Mouse (Mus musculus): ENCODE results near the gene Arnt2.
A peak's percentile ranks its signal among the peaks of the same experiment; 100 is the strongest.

Gene Arnt2

DNA sequence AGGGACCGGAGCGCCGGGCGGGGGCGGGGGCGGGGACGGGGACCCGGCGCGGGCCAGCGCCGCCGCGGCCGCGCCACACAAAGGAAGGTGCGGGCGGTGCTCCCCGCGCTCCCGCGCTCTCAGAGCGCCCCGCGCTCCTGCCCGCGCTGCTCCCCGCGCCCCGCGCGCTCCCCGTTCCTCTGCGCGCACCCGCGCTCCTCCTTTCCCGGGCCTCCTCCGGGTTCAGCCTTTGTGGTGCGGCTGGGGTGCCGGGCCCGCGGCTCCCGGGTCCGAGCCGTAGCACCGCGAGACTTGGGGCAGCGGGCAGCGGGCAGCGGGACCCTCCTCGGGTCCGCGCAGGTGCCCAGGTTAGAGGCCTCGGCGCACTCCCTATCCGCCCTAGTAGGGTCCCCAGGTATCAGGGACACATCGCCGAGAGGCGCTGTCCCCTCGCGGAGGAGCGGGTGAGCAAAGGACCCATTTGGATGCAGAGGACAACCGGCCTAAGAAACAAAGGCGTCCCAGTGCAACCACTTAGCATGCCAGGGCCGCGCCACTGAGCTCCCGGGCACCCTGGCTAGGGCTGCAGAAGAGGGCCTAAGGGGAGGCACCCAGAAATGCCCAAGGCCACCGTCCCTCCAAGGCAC is at the start of gene Arnt2:
TSS of gene Arnt2 (minus strand) at position 281 of the 626 bp plus-strand sequence.
- DNase-seq (ENCODE audit: low spot score in 2 of 2) = peak; percentile 60 to 61

DNA sequence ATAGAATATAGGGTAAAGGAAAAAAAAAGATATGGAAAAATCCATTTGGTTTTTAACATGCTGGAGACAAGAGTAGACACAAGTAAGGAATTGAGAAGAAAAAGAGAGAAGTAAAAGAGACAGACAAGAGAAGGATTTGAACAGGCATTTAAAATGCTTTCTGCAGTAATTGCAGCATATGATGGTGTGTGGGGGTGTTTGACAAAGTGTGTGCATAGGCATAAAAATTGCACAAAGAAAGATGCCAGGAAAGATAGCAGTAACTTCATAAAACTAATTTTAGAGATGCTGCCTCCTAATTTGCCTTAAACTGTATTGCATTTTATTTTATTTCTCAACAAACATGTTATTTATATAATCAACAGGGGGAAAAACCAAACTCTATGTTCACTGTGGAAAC is 41.7 kb upstream of the Arnt2 start:
- no peak for DNase-seq (ENCODE audit: low spot score in 2 of 2)

DNA sequence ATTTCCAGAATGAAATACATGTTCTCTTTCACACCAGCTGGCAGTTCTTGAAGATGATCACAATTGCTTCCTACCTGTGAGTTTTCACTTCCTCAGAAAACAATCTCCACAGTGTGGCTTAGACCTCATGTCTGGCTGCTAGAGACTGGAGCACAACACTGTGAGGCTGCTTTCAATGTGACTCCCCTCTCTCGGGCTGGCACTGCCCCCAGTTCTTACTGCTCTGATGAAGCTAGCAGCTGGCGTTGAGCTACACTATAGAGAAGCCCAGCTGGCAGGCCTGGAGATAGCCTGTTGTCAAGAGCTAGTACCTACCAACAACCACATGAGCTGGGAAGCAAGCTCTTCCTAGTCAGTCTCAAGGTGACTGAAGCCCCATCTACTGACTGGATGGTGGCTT is 39.1 kb upstream of the Arnt2 start:
- peak; percentile 53 to 56 for DNase-seq (ENCODE audit: low spot score in 2 of 2)

DNA sequence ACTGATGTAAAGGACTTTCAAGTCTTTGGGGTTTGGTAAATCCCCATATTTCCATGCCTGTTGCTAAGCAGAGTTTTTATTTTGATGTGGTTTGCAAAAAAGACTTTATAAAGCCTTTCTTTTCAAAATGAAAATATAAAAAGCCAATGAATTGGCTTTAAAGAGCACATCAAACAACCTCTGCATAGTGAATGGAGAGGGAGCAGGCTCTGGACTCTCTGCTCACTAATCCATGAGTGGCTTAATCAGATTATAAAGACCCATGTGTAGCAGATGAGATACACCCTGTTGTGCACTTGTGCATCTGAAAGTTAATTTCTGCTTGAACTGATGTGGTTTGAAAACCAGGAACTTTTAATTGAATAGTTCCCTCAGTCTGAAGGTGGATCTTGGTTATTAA is 38.5 kb upstream of the Arnt2 start:
- DNase-seq (ENCODE audit: low spot score in 2 of 2) = no peak

DNA sequence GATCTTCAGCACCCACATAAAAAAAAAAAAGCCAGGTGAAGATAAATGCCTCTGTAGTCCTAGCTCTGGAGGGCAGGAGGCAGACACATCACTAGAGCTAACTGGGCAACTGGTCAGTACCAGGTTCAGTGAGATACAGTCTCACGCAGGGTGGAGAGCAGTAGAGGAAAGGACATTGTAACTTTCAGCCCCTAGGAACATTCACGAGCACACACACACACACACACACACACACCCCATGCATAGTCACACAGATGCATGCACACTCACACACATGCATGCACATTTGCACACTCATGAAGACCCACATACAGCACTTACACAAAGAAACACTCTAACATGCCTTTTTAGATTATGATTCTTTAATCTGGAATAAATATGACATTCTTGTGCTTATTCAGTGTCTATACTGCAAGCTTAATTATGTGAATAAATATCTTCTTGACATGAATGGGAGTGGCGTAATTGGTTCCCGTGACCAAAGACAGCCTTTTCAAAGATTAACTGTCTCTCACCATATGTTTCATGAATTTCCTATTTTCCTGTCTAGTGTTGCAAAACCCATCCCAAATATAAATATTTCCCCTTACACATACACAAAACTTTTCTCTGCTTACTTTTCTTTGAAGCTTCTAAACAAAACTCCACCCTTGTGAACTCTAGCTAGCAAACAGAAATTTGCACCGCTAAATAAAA is 37.9 kb upstream of the Arnt2 start:
- DNase-seq (ENCODE audit: low spot score in 2 of 2) = no peak

DNA sequence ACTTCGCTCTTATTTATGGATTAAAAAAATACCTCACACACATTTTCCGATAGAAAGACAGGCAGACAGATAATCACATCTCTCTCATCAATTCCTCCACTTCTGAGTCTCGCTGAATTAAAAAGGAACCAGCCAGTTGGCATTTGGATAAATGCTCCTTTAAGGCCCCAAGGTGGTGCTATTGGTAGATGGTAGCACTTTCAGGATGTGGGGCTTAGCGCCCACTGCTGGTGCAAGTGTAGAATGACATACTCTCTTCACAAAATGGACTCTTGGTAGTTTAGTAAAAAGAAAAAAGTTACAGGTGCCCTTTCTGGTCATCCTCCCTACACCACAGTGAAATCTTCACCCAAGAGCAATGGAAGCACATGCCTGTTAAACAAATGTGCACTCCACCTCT is 37.1 kb upstream of the Arnt2 start:
- peak; percentile 20 to 50 for DNase-seq (ENCODE audit: low spot score in 2 of 2)

DNA sequence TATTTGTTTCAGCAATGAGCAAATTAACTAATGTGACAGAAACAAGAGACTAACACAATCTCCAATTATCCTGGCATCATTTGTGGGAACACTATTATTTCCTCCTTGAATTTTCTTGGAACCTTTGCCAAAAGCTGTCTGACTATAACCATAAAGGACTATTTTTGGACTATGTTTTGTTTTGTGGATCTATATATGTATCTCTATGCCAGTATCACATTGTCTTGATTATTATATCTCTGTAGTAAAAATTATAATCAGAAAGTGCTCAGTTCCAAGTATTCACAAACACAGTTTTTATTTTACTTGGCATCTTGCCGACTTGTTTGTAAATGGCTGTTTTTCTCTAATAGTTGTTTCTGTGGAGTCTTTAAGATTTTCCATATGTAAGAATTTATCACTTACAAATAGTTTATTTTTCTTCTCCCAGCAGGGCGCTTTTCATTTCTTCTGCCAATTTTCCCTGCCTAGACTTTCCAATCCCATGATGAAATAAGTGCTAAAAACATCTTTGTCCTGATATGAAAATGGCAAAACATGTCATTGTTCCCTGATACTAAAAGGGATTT is 32.5 kb upstream of the Arnt2 start:
- DNase-seq (ENCODE audit: low spot score in 2 of 2) = no peak

DNA sequence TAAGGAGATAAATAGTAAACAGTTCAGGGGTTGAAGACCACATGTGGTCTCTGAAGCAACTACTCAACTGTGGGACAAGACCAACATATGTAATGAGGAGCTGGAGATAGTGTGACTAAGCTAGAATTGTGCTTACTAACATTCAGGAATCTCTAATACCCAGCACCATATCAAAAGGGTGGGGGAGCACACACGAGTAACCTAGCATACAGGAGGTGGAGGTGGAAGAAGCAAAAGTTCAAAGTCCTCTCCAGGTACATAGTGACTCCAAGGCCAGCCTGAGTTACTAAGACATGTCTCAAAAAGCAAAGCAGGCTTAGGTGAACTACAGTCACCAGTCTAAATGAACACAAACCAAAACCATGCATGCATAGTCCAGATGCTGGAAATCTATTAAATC is 29.6 kb upstream of the Arnt2 start:
- no peak for DNase-seq (ENCODE audit: low spot score in 2 of 2)

DNA sequence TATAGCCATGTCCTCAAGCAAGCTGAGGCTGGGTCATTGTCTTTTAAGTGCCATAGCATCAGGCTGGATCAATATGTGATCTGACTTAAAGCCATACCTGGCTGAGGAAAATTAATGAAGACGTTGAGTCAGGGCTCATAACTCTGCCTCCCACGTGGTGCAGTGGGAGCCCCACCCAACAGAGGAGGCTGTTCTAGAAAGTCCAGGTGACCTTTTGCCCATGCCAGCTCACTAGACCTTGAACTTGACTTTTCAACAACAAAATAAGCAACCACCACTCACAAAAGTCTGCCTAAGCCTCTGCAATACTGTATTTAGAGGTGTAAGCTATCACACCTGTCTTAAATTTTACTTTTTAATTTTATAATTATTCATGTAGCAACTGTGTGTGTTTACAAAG is 24.9 kb upstream of the Arnt2 start:
- no peak for DNase-seq (ENCODE audit: low spot score in 2 of 2)

DNA sequence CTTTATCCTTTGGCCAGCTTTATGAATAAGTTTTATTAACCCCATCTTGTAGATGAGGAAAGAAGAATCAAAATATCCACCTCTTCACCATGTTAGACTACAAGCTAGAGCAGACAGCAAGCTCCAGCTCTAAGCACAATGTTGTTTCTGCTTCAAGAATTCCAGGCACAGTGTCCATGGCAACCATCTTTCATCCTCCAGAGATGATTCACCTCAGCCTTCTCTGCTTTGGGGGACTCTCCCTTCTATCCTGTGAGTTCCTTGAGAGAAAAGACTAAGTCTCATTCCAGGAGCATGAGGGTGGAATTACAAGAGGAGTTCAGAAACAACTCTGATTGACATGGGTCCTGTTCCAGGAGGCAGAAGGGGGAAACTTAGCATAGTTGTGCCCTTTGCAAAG is 22.2 kb upstream of the Arnt2 start:
- peak; percentile 46 to 65 for DNase-seq (ENCODE audit: low spot score in 2 of 2)

DNA sequence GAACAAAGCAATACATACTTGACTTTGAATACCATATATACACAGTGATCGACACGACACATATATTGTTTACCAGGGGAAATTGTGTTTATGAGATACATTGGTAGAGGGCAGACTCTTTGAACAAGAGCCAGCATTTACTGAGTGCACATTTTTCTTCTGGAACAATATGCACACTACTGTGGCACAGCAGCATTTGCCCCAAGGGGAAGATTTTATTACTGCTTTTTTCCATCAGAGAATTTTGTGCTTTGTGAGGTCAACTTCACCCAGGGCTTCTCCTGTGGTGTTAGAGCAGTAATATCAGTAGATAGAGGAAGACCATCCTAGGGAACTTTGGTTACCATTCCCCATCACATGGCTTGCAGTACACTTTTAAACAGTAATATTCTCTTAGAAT is 17.2 kb upstream of the Arnt2 start:
- no peak for DNase-seq (ENCODE audit: low spot score in 2 of 2)

DNA sequence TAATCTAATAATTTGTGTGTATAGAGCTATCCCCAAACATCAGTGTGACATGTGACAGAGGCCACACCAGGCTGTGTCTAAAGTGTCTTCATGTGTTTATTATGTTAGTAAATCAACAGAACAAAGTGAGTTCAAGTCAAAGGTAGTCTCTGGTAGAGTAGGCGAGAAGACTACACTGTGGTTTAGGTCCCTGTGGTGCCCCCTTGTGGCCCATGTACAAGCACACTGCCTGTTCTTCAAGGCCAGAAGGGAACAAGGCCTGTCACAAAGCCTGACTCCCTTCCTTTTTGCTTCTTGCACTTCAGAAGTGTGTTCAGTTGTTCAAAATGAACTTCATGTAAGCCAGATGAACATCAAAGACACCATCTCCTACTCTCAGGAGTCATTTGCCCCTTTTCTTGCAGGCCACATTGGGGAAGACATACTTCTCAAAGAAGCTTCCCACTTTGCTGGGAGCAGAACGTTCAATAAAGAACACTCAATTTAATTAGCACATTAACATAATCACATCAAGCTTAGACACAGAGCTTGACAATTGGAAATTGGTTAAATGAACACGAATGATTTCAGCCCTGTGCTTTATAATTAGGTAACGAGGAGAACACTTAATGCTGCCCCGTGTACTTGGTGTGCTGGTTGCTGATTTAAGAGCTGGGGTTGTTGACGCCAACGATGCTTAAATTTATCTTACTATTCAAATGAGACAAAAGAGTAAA is 14.9 kb upstream of the Arnt2 start:
- DNase-seq (ENCODE audit: low spot score in 2 of 2) = no peak

DNA sequence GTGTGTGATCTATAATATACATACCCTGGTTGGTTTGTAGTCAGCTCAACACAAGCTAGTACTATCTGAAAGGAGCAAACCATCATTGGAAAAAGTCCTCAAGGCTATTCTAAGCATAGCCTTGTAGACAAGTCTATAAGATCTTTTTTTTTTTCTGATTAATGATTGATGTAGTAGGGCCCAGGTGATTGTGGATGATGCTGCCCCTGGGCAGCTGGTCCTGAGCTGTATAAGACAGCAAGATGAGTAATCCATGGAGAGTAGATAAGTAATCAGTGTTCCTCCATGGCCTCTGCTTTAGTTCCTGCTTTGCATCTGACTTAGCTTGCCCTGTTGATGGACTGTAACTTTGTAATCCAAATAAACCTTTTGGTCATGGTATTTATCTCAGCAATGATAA is 11.8 kb upstream of the Arnt2 start:
- DNase-seq (ENCODE audit: low spot score in 2 of 2) = no peak

DNA sequence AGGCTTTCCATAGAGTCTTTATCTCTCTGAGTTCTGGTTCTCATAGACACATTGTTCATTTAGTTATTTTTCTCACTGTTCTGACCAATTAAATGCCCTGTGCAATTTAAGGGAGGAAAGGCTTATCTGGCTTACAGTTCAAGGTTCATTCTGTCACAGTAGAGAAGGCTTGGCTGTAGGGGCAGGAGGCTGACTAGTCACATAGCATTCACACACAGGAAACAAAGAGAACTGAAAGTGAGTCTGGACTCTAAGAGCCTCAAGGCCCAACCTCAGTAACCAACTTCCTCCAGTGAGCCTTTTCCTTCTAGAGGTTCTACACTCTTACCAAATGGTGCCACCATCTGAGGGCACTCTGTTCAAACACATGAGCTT is 11.3 kb upstream of the Arnt2 start:
- DNase-seq (ENCODE audit: low spot score in 2 of 2) = no peak

DNA sequence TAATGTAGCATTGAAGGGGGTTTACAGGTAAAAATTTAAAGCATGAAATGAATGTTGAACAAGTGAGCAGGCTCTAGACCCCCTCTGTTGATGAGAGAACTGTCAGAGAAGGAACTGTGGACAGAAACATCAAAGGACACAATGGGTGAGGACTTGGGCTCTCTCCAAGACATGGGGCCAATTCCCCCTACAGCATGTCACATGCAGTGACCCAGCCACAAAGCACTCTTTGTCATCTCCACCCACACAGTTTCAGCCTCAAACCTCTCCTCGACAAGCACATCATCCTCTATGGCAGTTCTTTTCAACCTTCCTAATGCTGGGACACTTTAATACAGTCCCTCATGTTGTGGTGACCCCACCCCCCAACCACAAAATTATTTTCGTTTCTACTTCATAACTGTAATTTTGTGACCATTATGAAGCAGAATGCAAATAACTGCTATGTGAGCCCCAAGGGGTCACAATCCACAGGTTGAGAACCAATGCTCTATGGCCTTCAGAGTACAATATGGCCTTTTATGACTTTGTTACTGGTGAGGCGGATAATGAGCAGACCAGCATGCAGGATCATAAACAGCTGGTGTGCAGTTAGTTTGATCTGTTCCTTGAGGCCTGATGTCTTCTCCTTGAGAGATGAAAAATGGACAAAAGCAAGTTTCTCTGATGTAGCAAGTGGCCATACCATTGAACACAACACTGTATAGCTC is 10.8 kb upstream of the Arnt2 start:
- no peak for DNase-seq (ENCODE audit: low spot score in 2 of 2)

DNA sequence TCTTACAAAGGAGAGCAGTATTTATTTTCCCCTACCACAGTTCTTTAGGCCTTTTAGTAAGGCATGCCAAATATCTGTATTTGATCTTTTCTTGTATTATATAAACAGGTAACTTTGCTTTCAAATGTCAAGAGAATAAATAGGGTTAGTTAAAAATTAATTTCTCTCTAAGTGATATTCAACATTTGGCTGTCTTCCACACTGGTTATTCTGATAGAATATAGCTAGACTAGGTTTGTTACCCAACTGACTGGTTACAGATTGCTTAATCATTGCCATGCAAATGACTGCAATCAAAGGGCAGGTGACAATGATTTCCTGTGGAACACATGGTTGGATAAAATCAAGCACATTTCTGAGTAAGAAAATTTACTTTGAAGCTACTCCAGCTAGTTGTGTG is 7.5 kb upstream of the Arnt2 start:
- DNase-seq (ENCODE audit: low spot score in 2 of 2) = no peak

DNA sequence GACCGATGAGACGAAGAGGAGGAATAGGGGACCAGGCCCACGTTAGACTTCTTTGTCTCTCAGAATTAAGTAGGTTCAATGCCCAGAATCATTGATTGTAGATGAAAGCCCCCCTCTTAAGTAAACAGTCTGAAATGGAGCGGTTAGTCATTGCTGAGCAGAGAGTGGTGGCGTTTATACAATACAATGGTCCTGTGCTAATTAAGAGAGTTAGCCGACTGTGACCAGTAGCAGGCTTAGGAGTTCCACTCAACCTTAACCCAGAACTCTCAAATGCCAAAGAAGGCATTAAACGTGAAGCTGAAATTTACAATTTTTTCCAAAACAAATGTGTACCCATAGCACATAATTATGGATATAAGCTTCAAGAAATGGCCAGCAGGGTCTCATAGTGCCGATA is 2.6 kb upstream of the Arnt2 start:
- DNase-seq (ENCODE audit: low spot score in 2 of 2) = no peak

DNA sequence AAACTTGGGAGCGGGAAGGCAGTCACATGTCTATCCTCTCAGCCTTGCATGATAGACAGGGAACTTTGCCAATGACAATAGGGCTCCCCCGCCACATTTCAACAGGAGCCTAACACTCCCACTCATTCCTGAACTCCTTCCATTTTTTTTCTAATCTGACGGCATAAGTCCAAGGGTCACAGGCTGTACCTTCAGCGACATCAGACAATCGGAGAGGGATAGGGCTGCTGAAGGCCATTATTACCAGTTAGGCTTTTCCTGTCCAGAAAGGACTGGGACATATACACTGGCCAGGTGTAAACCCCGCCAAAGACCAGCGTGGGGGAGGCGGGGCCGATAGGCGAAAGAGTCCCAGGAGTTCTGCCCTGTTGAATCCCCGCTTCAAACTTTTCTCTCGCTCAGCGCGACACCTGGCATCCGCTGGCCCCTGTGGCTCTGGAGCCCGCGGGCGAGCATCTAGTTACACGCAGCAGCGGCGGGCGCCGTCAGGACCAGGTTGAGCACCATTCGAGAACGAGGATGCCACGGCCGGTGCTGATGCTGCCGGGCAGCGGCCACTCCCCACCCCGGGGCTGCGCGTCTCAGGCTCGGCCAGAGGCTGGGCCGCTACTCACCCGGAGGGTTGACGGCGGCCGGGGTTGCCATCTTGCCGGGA is 608 bp downstream of the Arnt2 start:
- no peak for DNase-seq (ENCODE audit: low spot score in 2 of 2)

DNA sequence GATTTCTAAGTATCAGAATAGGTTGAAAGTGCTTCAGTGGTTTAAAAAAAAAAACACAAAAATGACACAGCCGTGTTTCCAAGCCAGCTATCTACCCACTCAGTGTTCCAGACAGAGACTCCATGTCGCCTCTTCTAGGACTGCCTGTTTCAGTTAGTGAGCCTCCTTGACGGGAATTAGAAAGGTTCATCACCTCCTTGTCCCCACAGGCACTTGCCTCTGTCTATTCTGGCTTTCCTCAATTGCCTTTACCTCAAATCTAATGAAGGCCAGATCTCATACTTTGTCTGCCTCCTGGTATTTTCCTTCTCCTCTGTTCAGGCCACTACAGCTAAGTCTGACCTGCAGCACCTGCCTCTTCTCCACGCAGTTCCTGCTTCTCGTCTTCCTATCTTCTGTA is 1.7 kb downstream of the Arnt2 start:
- no peak for DNase-seq (ENCODE audit: low spot score in 2 of 2)

DNA sequence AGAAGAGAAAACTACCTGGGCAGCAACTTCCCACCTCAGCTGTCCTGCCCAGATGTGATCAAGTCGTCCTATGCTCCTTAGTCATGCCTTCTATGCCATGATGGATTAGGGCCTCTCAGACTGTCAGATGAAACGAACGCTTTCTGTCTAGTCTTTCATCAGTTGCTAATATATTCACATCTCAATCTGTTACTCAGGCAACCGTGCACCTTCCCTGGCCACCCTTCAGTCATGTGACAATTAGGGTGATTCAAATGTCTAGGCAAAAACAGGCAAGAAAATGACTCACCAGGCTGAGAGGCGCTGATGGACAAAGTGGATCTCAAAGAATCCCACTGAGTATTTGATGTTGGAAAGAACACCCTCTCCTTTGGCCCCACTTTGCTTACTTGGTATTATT is 6.6 kb downstream of the Arnt2 start:
- no peak for DNase-seq (ENCODE audit: low spot score in 2 of 2)

DNA sequence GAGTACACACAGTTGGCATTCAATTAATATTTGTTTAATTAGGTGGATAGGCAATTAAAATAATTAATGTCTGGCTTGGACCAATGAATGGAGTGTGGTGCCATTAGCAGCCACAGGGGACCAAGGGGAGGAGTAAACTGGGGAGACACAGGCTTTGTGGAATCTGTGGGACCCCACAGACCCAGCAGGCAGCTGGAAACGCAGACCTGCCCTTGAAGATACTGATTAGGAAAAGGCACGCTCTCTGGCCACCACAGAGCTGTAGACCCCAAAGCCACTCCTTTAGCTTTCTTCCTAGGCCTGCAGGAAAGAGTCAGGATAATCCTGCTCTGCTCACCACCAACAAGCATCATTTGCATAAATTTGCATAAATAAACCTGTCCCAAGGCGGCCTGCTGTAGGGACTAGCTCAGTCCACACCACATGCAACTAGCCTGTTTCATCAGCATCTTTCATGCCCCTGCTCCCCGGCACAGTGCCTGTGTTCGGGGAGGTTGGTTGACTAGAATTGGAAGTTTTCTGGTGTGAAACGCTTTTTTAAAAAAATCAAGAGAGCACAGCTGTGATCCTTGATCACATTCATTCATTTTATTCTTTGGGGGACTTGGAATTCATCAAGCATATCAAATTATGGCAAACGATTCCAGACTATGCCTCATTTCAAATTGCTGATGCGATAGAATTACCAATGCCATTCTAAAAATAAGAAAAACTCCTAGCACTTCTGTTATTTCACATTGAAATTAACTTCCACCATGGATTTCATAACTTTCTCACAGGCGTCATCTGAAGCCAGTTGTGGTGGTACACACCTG is 8.1 kb downstream of the Arnt2 start:
- DNase-seq (ENCODE audit: low spot score in 2 of 2) = no peak

Measured in right cerebral cortex, postnatal 36 days (tissue).